Mouse (Mus musculus) ovary, postnatal 10 days (tissue): ENCODE data around the gene Hspd1.
"Not testable (repeated sequence)": the region's sequence is repeated elsewhere in the genome, so short reads cannot be mapped to it uniquely, and the experiment has no call there.

Experiments used
- DNase-seq: peaks from one replicate; pipeline ENCODE4 v3.0.0; 2022; ENCODE audit warnings: low spot score

The Hspd1 gene

GRCm38 (mm10) chr1:55087932-55088610, at the start of gene Hspd1, which contains the start of gene Hspe1:
Hspd1 (minus strand) TSS chr1:55088243.
Hspe1 (plus strand) TSS chr1:55088132.
- DNase-seq, result peak; percentile 95

DNA sequence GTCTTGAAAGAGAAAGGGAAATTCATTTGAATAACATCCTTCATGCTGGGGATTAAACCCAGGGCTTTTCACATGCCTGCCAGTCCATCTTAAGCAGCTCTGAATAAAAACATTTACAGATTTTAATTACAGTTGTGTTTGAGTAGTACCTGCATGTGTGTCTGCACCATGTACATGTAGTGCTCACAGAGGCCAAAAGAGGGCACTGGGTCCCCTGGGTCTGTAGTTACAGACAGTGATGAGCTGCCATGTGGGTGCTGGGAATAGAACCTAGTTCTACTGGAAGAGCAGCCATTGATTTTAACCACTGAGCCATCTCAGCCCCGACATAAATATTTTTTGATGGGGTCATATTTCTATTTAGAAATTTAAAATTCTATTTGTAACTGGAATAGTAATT, 47.8 kb upstream of the Hspd1 start:
- no peak for DNase-seq

DNA sequence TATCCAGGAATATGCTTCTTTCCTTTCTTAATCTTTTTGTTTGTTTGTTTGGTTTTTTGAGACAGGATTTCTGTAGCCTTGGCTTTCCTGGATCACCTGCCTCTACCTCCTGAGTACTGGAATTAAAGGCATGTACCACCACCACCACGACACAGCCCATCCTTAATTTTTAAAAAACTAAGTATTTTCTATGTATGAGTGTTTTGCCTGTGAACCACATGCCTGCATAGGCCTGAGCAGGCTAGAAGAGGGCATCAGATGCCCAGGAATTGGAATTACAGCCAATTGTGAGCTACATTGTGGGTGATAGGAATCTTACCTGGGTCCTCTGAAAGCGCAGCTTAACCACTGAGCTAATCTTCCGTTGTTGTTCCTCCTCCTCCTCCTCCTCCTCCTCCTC, 46.3 kb upstream of the Hspd1 start:
- DNase-seq, result no peak

DNA sequence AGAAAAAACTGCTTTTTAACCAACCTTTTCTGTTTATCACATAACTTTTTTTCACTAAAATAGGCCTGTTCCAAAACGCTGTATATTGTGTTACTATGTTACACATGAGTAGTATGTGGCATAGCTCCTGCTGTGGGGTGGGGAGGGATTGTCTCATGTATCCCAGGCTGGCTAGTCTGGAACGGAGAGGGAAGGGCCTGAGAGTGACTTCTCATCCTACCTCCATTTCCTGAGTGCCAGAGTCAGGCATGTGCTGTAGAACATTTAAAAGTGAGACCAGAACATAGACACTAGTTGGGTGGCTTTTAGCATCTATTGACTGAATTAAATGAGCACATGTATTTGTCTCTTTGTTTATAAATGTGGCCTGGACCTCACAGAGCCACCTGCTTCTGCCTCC, 45.1 kb upstream of the Hspd1 start:
- no peak for DNase-seq

DNA sequence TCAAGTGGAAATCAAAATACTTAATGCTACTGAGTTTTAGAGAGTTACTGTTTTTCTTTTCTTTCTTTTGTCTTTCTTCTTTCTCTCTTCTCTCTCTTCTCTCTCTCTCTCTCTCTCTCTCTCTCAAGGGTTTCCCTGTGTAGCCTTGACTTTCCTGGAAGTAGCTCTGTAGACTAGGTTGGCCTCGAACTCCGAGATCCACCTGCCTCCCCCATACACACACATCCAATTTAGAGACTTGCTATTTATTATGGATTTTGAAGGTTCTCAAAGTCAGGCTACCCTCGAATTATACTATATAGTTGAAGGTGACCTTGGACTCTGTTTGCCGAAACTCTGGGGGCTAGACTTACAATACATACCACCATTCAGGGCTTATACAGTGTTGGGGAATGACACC, 44.3 kb upstream of the Hspd1 start:
- no peak for DNase-seq

DNA sequence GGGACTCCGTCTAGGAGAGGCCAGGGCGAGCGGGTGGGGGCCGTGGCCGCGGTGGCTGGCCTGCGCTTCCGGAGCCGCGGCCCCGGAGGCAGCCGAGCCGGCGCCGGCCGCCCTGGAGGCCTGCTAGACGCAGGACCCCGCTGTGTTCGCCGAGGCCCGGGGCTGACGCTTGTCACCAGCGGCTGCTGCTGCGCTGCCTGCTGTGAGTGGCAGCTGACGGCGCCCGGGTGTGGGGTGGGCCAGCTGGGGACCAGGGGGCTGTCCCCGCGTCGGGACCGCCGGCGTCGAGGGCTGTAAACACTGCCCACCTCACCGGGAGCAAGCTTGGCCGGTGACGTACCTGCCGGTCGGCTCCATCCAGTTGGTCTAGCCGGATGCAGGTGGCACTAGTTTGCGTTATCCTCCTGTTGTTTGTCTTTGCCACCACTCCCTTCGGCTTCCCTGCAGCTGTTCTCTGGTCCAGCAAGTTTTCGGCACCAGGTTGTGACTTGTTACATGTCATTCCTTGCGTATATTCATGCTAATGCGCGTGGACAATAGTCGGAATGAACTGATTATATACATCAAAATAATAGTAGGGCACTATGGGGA, 43.5 kb upstream of the Hspd1 start:
- DNase-seq, result no peak

DNA sequence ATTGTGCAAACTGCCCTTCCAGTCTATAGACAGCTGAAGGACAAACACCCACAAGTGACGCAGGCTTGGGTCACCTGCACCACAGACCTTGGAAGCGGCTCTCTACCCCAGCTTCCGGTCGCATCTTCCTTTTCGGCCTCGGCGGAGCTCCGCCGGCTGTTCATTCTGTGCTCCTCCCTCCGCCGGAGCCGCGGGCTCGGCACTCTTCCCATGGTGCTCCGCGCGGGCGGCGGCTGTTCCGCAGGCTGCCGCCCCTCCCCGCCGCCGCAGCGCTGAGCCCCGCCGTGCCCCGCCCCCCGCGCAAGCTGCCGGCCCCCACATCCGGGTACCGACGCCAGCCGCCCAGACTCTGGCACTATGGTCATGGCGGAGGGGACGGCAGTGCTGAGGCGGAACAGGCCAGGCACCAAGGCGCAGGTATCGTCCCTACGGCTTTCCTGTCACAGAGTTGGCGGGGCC, 42.9 kb upstream of the Hspd1 start, which contains the start of gene Mob4:
Gene Mob4, plus strand, starts transcription at position 289 of the 459 bp plus-strand sequence.
- DNase-seq, result peak; percentile 94

DNA sequence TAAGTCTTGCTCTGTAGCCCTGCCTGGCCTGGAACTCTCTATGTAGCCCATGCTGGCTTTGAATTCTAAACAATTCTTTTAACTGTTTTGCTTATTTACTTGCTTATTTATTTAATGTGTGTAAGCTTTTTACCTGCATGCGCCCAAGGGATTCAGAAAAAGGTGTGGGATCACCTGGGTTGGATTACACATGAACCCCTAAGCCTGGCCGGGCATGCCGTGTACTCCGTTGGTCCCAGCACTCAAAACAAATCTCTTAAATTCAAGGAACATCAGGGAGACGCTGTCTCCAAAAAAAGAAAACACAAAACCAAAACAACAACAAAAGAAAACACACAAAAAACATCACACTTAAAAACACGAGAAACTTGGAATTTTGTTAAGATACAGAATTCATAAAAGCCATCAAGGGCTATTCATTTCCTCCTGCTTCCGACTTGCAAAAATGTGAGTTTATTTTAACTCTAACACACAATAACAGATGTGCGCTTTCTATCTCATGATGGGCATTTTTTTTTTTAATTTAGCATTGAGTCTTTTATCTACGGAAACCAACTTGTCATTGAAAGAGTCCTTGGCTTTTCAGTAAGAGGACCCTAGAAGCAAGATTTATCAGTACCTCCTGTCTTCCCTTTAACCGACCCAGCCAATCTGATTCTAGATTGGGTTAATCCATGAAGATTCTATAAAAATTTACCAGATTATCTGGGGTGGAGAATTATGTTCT, 42.3 kb upstream of the Hspd1 start:
- DNase-seq, result no peak

DNA sequence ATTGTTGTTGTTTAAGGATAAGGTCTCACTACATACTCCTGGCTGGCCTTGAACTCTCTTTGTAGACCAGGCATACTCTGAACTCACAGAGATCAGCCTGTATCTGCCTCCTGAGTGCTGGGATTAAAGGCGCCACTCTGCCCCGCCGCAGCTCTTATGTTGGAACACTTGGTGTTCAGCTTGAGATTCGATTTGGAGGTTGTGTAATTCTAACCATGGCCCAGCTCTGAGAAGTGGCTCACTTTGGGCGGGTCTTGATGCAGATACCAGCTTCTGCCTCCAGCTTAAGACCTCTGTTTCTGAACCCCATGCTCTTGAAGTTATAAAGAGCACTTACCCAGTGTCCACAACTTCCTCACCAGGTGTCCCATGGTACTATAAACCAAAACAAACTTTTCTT, 41.7 kb upstream of the Hspd1 start:
- no peak for DNase-seq

GRCm38 (mm10) chr1:55124136-55124535, 36.1 kb upstream of the Hspd1 start:
- not testable (repeated sequence) for DNase-seq

- no peak for DNase-seq
These were observed 35.5 kb upstream of the Hspd1 start for GRCm38 (mm10) chr1:55123561-55123960.

GRCm38 (mm10) chr1:55123046-55123445, 35.0 kb upstream of the Hspd1 start:
- no peak for DNase-seq

GRCm38 (mm10) chr1:55109066-55109766, 21.2 kb upstream of the Hspd1 start:
- DNase-seq, result no peak

DNA sequence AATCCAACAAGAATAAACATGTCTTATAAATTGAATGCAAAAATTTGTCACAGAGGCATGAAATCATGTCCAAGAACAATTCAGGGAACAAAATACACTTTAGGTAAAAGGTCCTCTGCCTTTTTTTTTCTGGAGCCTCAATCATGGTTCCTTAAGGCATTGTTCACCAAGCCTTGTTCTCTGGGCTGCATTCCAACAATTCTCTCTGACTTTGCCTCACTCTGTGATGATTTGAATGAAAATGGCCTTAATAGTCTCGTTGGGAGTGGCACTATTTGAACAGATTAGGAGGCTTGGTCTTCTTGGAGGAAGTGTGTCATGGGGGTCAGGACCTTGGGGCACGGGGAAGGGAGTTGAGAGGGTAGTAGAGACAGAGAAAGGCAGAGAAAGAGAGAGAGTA, 20.4 kb upstream of the Hspd1 start:
- no peak for DNase-seq

- no peak for DNase-seq
These were observed 19.6 kb upstream of the Hspd1 start for GRCm38 (mm10) chr1:55107644-55108043.

DNA sequence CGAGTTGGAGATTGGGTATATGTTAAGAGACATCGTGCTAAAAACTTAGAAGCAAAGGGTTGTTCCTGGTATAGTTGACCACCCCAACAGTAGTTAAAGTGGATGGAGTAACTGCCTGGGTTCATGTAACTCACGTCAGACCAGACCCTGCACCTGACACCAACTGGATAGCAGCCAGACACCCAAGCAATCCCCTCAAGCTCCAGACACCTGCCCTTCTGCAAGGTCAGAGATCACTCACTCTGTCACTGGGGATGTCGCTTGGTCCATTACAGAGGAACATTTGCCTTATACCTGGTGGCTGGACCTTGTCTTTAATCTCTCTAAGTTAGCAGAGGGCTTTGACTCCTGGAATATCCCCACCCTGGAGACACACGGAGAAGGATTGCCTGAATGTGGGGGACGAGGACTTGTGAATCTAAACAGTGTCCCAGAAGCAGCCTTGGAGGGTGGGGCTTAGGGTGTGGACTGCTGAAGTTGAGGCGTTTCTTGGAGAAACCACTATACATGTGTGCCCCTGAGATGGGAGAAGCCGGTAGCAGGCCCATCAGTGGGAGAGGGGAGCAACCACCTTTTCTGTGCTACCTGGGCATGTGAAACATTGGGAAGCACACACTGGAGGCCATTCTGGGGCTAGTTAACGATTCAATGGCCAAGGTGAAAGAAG, 19.0 kb upstream of the Hspd1 start:
- no peak for DNase-seq

GRCm38 (mm10) chr1:55092469-55092868, 4.4 kb upstream of the Hspd1 start:
- no peak for DNase-seq

- DNase-seq, result no peak
These were observed 4.0 kb upstream of the Hspd1 start for GRCm38 (mm10) chr1:55092056-55092455.

GRCm38 (mm10) chr1:55089498-55090064, 1.5 kb upstream of the Hspd1 start:
- DNase-seq, result no peak

GRCm38 (mm10) chr1:55088611-55089497, 811 bp upstream of the Hspd1 start:
- DNase-seq, result no peak
